Mouse (Mus musculus) intestine, embryonic 16.5 days (tissue): ENCODE data around the gene Pappa. TPM values are rescaled to one million over a fixed set of nuclear protein-coding genes. Genes with fewer than 3 reads are reported as not detected.

Experiments
- ATAC-seq: fragments of 200-750 bp; cut with Nextera tagmentation; 2 replicates; pipeline ENCODE4 v1.8.0; 2017; ENCODE audit warnings: moderate TSS enrichment, moderate library complexity
- H3K27ac ChIP-seq: fragments of 300-500 bp; sonication (generic); 2 replicates; pipeline ENCODE4 v1.5.1; 2014; ENCODE audit warnings: mild to moderate bottlenecking, low read length
- H3K27me3 ChIP-seq: fragments of 300-500 bp; sonication (generic); replicated peaks from 2 replicates; pipeline ENCODE4 v1.6.1; 2014; ENCODE audit warnings: low read length, control low read depth, mixed read lengths; ENCODE audit not compliant: control insufficient read depth, insufficient read depth
- H3K36me3 ChIP-seq: fragments of 300-500 bp; sonication (generic); 2 replicates; pipeline ENCODE4 v1.6.1; 2014; ENCODE audit warnings: low read length, control low read depth; ENCODE audit not compliant: control insufficient read depth, insufficient read depth
- H3K4me1 ChIP-seq: fragments of 300-500 bp; sonication (generic); 2 replicates; pipeline ENCODE4 v1.6.1; 2014; ENCODE audit warnings: low read length, control low read depth, mixed read lengths; ENCODE audit not compliant: control insufficient read depth, insufficient read depth
- H3K4me2 ChIP-seq: fragments of 300-500 bp; sonication (generic); 2 replicates; pipeline ENCODE4 v1.6.1; 2014; ENCODE audit warnings: low read depth, low read length, control low read depth
- H3K4me3 ChIP-seq: fragments of 300-500 bp; sonication (generic); 2 replicates; pipeline ENCODE4 v1.5.1; 2014; ENCODE audit warnings: mild to moderate bottlenecking, low read length
- H3K9ac ChIP-seq: fragments of 300-500 bp; sonication (generic); 2 replicates; pipeline ENCODE4 v1.6.1; 2014; ENCODE audit warnings: low read depth, low read length
- H3K9me3 ChIP-seq: fragments of 300-500 bp; sonication (generic); 2 replicates; pipeline ENCODE4 v1.6.1; 2016; ENCODE audit warnings: low read length, control low read depth; ENCODE audit not compliant: control insufficient read depth
- WGBS: fragments of 180-500 bp; shearing (Covaris S2); extraction: QIAGEN DNeasy Blood & Tissue Kit; methylation state at CpG from one replicate; pipeline ENCODE4 v1.1.7; 2014; 5-methylcytosine and 5-hydroxymethylcytosine counted together
- polyA plus RNA-seq: library from polyadenylated mRNA; unstranded; fragments of >200 nt; fragmentation: Nextera tagmentation; extraction: Ambion mirVana; gene quantifications from 2 replicates; pipeline ENCODE4 v1.2.1, GENCODE M21; 2015

The Pappa gene
- polyA plus RNA-seq, 1 experiment from 2014 or later = 0.61 TPM

DNA sequence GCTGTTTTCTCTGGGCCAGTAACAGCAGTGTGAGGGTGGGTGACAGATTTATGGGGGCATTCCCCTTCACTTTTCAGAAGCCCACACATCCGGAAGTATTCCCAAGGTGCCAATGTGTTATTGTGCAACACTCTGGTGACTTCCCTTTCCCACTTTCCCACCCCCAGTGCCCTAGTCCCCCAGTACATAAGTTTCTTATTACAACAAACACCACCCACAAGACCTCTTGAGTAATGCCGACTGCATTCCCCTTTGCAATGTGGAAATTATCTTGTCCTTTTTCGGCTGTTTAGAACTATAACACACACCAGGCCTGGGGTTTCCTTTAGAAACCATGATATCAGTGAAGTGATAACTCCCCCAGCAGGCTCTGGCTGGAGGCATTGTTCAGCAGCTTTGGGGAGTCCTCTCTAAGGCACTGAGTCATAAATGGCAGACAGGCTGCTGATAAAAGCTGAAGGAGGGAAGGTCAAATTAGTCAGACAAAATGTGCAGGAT lies 118.5 kb downstream of the Pappa start:
- H3K9me3 ChIP-seq = no peaks in the 10 kb centered on the region
- H3K27me3 ChIP-seq = no peaks in the 10 kb centered on the region
- no peak overlapping the region for H3K27ac ChIP-seq
- no peak for ATAC-seq
- no peak overlapping the region for H3K4me2 ChIP-seq
- no peaks in the 10 kb centered on the region for H3K36me3 ChIP-seq
- no peak overlapping the region for H3K9ac ChIP-seq
- WGBS = 10% methylated on average over 3 of the region's 3 CpGs
- H3K4me3 ChIP-seq = no peak overlapping the region
- no peaks in the 10 kb centered on the region for H3K4me1 ChIP-seq

DNA sequence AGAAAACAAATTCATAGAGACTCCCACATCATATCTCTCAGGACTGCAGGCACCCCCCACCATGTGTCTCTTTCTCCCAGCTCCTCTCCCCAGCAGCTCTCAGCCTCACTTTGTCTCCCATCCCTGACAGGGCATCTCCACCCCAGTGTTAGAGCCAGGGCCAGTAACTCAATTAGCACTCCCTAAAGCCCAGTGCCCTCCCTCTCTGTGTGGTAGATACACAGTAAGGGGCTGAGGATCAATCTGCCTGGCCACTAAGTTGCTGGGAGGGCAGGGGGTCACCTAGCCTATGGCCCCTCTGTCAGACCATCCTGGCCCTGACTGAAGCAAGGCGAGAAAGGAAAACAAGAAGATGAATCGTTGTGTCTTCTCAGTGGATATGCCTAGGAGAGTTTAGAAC lies 119.3 kb downstream of the Pappa start:
- Histone ChIP-seq H3K4me1 (no peaks in the 10 kb centered on the region), H3K27me3 (no peaks in the 10 kb centered on the region), H3K9me3 (no peaks in the 10 kb centered on the region), H3K4me3 (no peak overlapping the region), H3K27ac (no peak overlapping the region), H3K9ac (no peak overlapping the region), H3K36me3 (no peaks in the 10 kb centered on the region), H3K4me2 (no peak overlapping the region)
- no peak for ATAC-seq
- WGBS = 35% methylated on average over 2 of the region's 2 CpGs

DNA sequence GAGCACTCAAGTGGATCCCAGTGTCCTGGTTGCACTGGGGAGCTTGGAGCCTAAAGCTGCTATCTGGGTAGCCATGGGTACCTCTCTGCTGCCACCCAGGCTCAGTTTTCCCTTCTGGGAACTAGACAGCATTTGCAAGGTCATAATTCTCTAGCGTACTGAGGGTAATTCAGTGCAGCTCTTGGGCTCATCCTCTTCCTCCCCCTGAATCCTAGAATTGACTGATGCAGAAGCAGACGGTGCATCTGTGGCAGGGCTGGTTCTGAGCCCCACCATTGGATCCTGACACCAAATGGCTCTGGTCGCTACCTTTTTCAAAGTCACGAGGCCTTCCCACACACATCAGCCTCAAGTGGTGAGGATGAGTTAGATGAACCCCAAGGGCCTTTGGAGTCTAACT lies 121.0 kb downstream of the Pappa start:
- Histone ChIP-seq H3K4me2 (no peak overlapping the region), H3K9ac (no peak overlapping the region), H3K4me1 (no peaks in the 10 kb centered on the region)

DNA sequence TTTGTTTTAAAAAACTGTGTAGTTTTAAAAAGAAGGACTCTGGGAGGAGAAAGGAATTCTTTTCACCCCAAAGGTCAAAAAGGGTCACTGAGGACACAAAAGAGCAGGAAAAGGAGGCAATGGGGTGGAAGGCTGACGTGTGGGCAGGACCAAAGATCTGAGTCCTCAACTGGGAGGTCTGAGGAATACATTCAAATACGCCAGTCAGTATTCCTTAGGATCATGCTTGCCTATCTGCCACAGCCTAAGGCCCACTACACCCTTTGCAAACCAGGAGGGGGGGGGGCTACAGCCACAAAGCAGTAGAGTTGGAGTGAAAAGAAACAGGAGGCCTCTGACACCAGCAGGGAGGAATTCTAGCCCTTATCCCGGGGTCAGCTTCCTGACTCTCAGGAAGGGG lies 121.5 kb downstream of the Pappa start:
- Histone ChIP-seq H3K4me1 (no peaks in the 10 kb centered on the region), H3K4me3 (no peak overlapping the region), H3K4me2 (no peak overlapping the region), H3K9ac (no peak overlapping the region), H3K36me3 (no peaks in the 10 kb centered on the region), H3K27ac (no peak overlapping the region), H3K27me3 (no peaks in the 10 kb centered on the region), H3K9me3 (no peaks in the 10 kb centered on the region)
- no peak for ATAC-seq
- WGBS = 59% methylated on average over 3 of the region's 3 CpGs

More for the DNA sequence above, 121.0 kb downstream of the Pappa start:
- Histone ChIP-seq H3K36me3 (no peaks in the 10 kb centered on the region), H3K4me3 (no peak overlapping the region), H3K9me3 (no peaks in the 10 kb centered on the region), H3K27me3 (no peaks in the 10 kb centered on the region), H3K27ac (no peak overlapping the region)
- ATAC-seq = no peak
- WGBS = 57% methylated on average over 4 of the region's 4 CpGs

DNA sequence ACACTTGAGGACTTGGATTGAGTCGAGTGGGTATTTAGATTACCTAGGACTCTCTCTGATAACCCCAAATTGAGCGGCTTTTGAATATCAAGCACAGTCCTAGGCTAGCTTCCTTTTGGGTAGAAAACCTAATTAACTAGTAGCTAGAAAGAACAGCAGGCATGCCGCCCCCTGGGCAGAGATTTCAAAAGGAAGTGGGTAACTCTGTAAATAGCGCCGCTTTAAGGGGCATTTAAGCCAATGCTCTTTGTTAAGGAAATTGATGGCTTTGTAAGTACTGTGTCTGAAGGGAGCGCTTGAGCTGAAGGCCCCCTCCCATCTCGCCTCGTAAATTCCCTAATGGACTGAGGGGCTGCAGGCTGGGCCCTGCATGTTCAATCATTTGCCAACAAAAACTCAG lies 128.2 kb downstream of the Pappa start:
- ATAC-seq = no peak
- no peak overlapping the region for H3K4me2 ChIP-seq
- H3K27ac ChIP-seq = no peak overlapping the region
- no peak overlapping the region for H3K4me3 ChIP-seq
- H3K36me3 ChIP-seq = no peaks in the 10 kb centered on the region
- no peaks in the 10 kb centered on the region for H3K9me3 ChIP-seq
- WGBS = 17% methylated on average over 8 of the region's 8 CpGs
- no peak overlapping the region for H3K9ac ChIP-seq
- H3K4me1 ChIP-seq = no peaks in the 10 kb centered on the region
- no peaks in the 10 kb centered on the region for H3K27me3 ChIP-seq

DNA sequence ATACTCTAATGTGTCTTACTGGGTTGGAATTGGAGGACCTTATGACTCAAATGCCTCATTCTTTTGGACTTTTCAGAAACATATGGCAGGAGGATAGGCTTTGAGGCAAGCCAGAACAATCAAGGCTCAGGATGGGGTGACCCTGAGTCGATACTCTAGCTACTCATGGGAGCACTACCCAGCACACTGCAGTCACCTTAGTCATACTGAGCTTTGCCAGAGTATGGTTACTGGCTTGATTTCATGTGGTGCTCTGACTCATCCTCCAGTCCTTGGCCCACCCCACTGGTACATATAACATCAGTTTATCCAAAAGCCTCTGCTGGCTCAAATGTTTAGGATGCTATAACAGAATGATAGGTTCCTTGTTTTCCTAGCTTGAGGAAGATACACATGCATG lies 130.1 kb downstream of the Pappa start:
- ATAC-seq = no peak
- H3K4me1 ChIP-seq = no peaks in the 10 kb centered on the region

DNA sequence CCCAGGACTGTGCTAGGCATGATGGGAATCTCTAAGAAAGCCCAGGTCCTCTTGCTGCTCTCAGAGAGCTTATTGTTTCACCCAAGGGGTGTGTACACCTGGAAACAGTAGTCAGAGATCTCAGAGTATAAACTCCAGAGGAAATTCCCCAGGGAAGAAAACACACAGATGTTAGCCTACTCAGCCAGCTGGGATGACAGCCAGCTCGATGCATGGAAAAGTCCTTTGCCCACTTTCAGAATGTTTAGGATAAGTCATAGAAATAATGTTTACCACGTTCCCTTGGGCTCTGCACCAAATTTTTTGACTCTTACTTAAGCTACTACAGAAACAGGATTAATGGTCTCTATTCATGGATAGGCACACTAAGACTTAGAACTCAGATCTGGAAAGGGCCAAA lies 143.1 kb downstream of the Pappa start:
- 45% methylated on average over 2 of the region's 2 CpGs for WGBS
- no peak overlapping the region for H3K4me3 ChIP-seq
- no peak overlapping the region for H3K27ac ChIP-seq
- H3K27me3 ChIP-seq = no peaks in the 10 kb centered on the region
- no peak overlapping the region for H3K4me2 ChIP-seq
- H3K9me3 ChIP-seq = no peaks in the 10 kb centered on the region
- ATAC-seq = no peak
- no peaks in the 10 kb centered on the region for H3K36me3 ChIP-seq
- no peak overlapping the region for H3K9ac ChIP-seq
- H3K4me1 ChIP-seq = no peaks in the 10 kb centered on the region

More for the DNA sequence above, 130.1 kb downstream of the Pappa start:
- Histone ChIP-seq H3K9ac (no peak overlapping the region), H3K9me3 (no peaks in the 10 kb centered on the region), H3K36me3 (no peaks in the 10 kb centered on the region), H3K4me3 (no peak overlapping the region), H3K27me3 (no peaks in the 10 kb centered on the region), H3K27ac (no peak overlapping the region), H3K4me2 (no peak overlapping the region)
- WGBS = 86% methylated on average over 1 of the region's 1 CpGs

DNA sequence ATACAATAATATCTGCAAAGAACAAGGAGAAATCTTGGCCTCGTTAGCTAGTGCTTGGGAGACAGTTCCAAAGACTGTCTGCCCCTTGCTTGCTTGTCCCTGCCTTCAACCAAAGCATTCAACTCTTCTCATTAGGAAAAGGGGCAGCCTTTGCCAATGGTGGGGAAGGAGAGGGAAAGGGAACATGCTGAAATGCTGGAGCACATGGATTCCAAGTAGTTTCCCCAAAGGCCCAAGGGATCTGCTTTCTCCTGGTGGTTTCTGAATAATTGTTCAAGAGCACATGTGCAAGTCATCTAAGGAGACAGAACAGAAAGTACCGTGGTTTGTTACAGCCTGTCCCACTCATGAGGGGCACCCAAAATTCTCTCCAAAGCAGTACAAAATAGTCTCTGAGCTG lies 146.0 kb downstream of the Pappa start:
- Histone ChIP-seq H3K9ac (no peak overlapping the region), H3K4me2 (no peak overlapping the region), H3K4me3 (no peak overlapping the region), H3K27me3 (no peaks in the 10 kb centered on the region), H3K4me1 (no peaks in the 10 kb centered on the region), H3K36me3 (no peaks in the 10 kb centered on the region), H3K9me3 (no peaks in the 10 kb centered on the region), H3K27ac (no peak overlapping the region)
- 85% methylated on average over 2 of the region's 2 CpGs for WGBS
- no peak for ATAC-seq

DNA sequence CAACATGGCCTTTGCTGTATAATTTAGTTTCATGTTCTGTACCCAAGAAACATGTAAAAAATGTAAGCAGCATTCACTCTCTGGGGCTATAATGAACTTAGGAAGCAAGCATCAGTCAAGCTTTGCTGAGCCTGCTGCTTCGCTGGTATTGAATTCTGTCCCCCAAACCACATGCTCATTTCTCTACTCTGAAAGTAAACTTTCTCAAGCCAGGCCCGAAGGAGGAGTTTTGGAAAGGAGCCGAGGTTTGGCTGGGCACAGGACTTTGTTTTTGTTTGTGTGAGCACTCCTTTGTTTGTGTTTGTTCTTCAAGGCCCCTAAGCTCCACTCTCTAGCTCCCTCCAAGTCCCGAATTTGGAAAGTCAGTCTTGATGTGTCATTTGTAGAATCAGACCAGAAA lies 148.3 kb downstream of the Pappa start:
- Histone ChIP-seq H3K4me2 (no peak overlapping the region), H3K9ac (no peak overlapping the region), H3K4me3 (no peak overlapping the region), H3K4me1 (no peaks in the 10 kb centered on the region), H3K36me3 (no peaks in the 10 kb centered on the region), H3K9me3 (no peaks in the 10 kb centered on the region), H3K27me3 (no peaks in the 10 kb centered on the region), H3K27ac (no peak overlapping the region)
- no peak for ATAC-seq
- WGBS = 39% methylated on average over 4 of the region's 4 CpGs

DNA sequence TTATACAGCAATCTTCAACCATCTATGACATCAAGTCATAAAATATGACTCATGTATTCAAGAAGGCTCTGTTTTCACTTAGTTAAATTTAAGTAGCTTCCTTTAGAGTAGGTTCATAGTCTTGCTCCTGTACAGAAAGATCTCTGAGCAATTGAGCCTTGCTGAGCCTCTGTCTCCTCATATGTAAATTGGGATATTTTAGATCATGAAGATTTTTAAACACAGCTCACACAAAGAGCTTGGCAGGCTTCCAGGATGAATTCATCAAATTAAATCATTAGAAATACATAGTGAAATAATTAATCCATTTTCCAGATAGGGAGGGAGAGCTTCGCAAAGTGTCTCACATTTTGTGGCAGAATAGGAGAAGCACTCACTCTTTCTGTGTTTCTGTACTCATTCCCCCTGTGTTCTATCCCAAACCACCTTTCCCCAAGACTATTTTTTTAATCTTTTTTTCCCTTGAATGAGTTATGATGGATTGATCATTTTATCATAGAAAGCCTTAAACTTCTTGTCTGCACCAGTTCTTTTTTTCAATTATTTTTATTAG lies 149.4 kb downstream of the Pappa start:
- ATAC-seq = no peak
- H3K9ac ChIP-seq = no peak overlapping the region
- no peak overlapping the region for H3K27ac ChIP-seq
- no peak overlapping the region for H3K4me3 ChIP-seq
- no peaks in the 10 kb centered on the region for H3K4me1 ChIP-seq
- H3K27me3 ChIP-seq = no peaks in the 10 kb centered on the region
- no peak overlapping the region for H3K4me2 ChIP-seq
- H3K36me3 ChIP-seq = no peaks in the 10 kb centered on the region
- H3K9me3 ChIP-seq = no peaks in the 10 kb centered on the region
- WGBS = 79% methylated on average over 1 of the region's 1 CpGs
